Mouse (Mus musculus) heart, postnatal 0 days (tissue): ENCODE measurements at regions not wholly inside any gene's neighbourhood (a gene's known extent, or its start where the extent isn't known, plus 50 kb on each side); places are given as distances from the start of the nearest gene placed in this dataset.
A peak's percentile ranks its signal among the peaks of the same experiment; 100 is the strongest.

Source experiments
- ATAC-seq: fragments of 200-750 bp; cut with Nextera tagmentation; 2 replicates; pipeline ENCODE4 v1.8.0; 2017; ENCODE audit warnings: low read depth, moderate number of reproducible peaks, moderate library complexity; ENCODE audit not compliant: insufficient read depth
- DNase-seq: peaks from one replicate; pipeline ENCODE4 v3.0.0-alpha.2; 2016; ENCODE audit warnings: low spot score
- H3K27ac ChIP-seq: fragments of 300-500 bp; sonication (generic); 2 replicates; pipeline ENCODE4 v1.5.1; 2014; ENCODE audit warnings: low read depth, mild to moderate bottlenecking
- H3K27me3 ChIP-seq: fragments of 300-500 bp; sonication (generic); 2 replicates; pipeline ENCODE4 v1.6.1; 2014; ENCODE audit warnings: low read length, mixed read lengths; ENCODE audit not compliant: control insufficient read depth, insufficient read depth
- H3K36me3 ChIP-seq: fragments of 300-500 bp; sonication (generic); replicated peaks from 2 replicates; pipeline ENCODE4 v1.6.1; 2014; ENCODE audit warnings: low read length, mixed read lengths; ENCODE audit not compliant: control insufficient read depth, insufficient read depth
- H3K4me1 ChIP-seq: fragments of 300-500 bp; sonication (generic); 2 replicates; pipeline ENCODE4 v1.6.1; 2014; ENCODE audit warnings: antibody characterized with exemption; ENCODE audit not compliant: control insufficient read depth, insufficient read depth
- H3K4me2 ChIP-seq: fragments of 300-500 bp; sonication (generic); 2 replicates; pipeline ENCODE4 v1.6.1; 2014; ENCODE audit warnings: low read depth, mild to moderate bottlenecking, low read length, moderate library complexity
- H3K4me3 ChIP-seq: fragments of 300-500 bp; sonication (generic); 2 replicates; pipeline ENCODE4 v1.5.1; 2014; ENCODE audit warnings: low read depth, low read length
- H3K9ac ChIP-seq: fragments of 300-500 bp; sonication (generic); replicated peaks from 2 replicates; pipeline ENCODE4 v1.6.1; 2014; ENCODE audit warnings: low read depth, low read length, mixed read lengths
- H3K9me3 ChIP-seq: fragments of 300-500 bp; sonication (generic); replicated peaks from 2 replicates; pipeline ENCODE4 v1.6.1; 2016; ENCODE audit warnings: low read length; ENCODE audit not compliant: control insufficient read depth
- CTCF ChIP-seq: IDR thresholded peaks from 2 replicates; pipeline ENCODE4 v1.5.1; 2016; ENCODE audit warnings: antibody characterized with exemption, control low read depth, low read depth
- EP300 ChIP-seq: IDR thresholded peaks from 2 replicates; pipeline ENCODE4 v1.6.1; 2016; ENCODE audit warnings: antibody characterized with exemption, low read depth
- WGBS: fragments of 180-500 bp; shearing (Covaris S2); extraction: QIAGEN DNeasy Blood & Tissue Kit; methylation state at CpG from one replicate; pipeline ENCODE4 v1.1.7; 2014; 5-methylcytosine and 5-hydroxymethylcytosine counted together

DNA sequence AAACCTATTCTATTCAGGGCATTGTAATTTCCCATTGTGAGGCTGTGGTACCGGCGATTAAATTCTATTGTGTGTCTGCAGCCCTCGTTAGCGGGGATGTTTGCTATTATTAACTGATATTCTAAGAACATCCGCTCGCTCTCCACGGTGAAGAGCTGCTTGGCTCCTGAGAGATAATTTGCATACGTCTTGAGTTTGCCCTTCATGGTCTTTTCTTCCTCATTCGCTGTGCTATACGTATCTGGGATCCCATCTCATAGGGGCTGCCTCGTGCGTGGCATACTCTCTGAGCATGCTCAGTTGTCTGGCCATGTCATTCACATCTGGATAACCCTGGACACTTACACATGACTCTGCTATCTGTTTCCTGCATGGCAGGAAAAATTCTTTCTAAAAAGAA lies 275.7 kb downstream of the Gm11011 start:
- no peak for TF ChIP-seq EP300
- ATAC-seq, result no peak
- H3K4me1 ChIP-seq, result 0 out of 2 replicates have a peak, but pooled peaks cover 4% of the 10 kb centered on the region
- H3K4me2 ChIP-seq, result peak overlapping the region; percentile 36
- WGBS, result 26% methylated on average over 12 of the region's 12 CpGs
- H3K27ac ChIP-seq, result peak overlapping the region; percentile 53; the same call in 1 of the 2 replicates
- no peaks in the 10 kb centered on the region for H3K9me3 ChIP-seq
- no peak overlapping the region for H3K9ac ChIP-seq
- H3K36me3 ChIP-seq, result no peaks in the 10 kb centered on the region
- no peaks in the 10 kb centered on the region for H3K27me3 ChIP-seq
- DNase-seq, result no peak
- H3K4me3 ChIP-seq, result peak overlapping the region; percentile 18; the same call in 1 of the 2 replicates

DNA sequence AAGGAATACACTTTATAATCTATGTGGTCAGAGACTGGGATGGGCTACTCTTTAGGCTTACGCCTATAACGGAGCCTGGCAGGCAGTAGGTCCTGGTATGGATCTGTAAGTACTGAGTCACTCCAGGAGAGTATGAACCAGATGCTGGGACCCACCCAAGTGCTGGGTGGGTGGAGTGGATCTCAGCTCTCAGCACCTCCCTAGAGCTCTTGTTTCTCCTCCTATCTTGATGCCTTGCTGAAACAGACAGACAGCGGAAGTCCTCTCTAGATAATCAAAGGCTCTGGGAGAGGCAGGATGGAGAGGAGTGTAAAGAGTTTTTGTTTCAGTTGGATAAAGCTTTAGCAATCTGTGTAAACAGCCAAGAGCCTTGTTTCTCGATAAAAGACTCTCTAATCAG lies 276.2 kb downstream of the Gm11011 start:
- H3K9me3 ChIP-seq, result no peaks in the 10 kb centered on the region
- H3K36me3 ChIP-seq, result no peaks in the 10 kb centered on the region
- 15% methylated on average over 4 of the region's 4 CpGs for WGBS
- DNase-seq, result no peak
- peak overlapping the region; percentile 36 for H3K4me2 ChIP-seq
- ATAC-seq, result no peak
- peak overlapping the region; percentile 53; the same call in 1 of the 2 replicates for H3K27ac ChIP-seq
- peak overlapping the region; percentile 18; the same call in 1 of the 2 replicates for H3K4me3 ChIP-seq
- TF ChIP-seq CTCF, result no peak
- no peak for TF ChIP-seq EP300
- no peaks in the 10 kb centered on the region for H3K27me3 ChIP-seq
- 0 out of 2 replicates have a peak, but pooled peaks cover 4% of the 10 kb centered on the region for H3K4me1 ChIP-seq
- no peak overlapping the region for H3K9ac ChIP-seq

DNA sequence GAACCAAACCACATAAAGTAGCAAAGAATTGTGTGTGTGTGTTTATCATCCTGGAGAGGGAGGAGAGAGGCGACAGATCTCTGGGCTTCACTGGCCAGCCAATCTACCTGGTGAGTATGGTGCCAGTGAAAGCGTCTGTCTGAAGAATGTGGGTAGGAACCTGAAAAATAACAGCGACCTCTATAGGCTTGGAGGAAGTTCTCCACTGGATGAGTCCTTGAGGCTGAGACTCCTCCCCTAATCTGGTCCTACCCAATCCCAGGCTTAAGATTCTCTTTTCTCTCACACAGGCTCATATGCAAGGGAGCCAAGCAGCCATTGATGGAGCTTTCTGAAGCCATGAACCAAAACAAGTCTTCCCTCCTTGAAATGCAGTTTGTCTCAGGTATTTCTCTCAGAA lies 283.2 kb downstream of the Gm11011 start:
- Histone ChIP-seq H3K4me2 (no peak overlapping the region), H3K27ac (no peak overlapping the region), H3K4me3 (no peak overlapping the region), H3K27me3 (no peaks in the 10 kb centered on the region), H3K36me3 (no peaks in the 10 kb centered on the region), H3K9ac (no peak overlapping the region), H3K4me1 (no peaks in the 10 kb centered on the region), H3K9me3 (no peaks in the 10 kb centered on the region)
- TF ChIP-seq EP300, result no peak
- no peak for TF ChIP-seq CTCF
- no peak for DNase-seq
- no peak for ATAC-seq
- WGBS, result 79% methylated on average over 3 of the region's 3 CpGs

DNA sequence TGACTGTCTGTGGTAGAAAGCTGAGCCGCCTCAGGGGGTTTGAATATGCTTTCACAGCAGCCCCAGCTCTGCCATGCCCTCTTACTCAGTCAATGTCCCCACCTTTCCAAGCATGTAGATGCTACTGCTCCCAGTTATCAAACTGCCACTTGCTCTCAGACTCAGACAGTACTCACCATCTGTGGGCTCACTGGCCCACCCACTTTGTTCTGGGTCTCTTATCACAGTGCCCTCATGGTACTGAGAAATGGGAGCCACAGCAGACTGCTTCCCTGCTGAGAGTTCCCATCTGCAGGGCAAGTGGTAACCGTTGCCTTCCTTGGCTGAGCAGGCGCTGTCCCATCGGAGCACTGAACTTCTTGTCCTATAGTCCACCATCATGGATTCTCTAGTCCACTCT lies 286.6 kb downstream of the Gm11011 start:
- Histone ChIP-seq H3K4me2 (no peak overlapping the region), H3K27me3 (no peaks in the 10 kb centered on the region), H3K9ac (no peak overlapping the region), H3K4me3 (no peak overlapping the region), H3K9me3 (no peaks in the 10 kb centered on the region), H3K36me3 (no peaks in the 10 kb centered on the region), H3K4me1 (no peaks in the 10 kb centered on the region), H3K27ac (no peak overlapping the region)
- TF ChIP-seq CTCF, result no peak
- TF ChIP-seq EP300, result no peak
- DNase-seq (no peak), ATAC-seq (no peak)
- 79% methylated on average over 4 of the region's 4 CpGs for WGBS

DNA sequence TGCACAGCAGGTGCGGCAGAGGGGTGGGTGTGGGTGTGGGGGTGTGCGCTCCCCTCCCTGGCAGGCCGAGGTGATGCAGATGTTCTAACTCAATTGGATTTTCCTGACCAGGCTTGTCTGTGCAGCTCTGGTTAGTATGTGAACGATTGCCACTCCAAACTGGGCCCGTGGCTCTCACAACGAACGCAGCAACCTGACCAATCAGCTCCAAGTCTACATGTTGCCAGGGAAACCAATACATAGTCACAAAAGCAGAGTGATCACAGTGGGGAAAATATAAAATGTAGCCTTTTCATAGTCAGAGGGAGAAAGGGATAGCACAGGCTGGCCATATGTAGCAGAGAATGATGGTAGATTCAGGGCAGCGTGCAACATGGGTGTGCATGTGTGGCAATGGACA lies 287.1 kb downstream of the Gm11011 start:
- no peak for ATAC-seq
- Histone ChIP-seq H3K4me2 (no peak overlapping the region), H3K27ac (no peak overlapping the region), H3K27me3 (no peaks in the 10 kb centered on the region), H3K4me1 (no peaks in the 10 kb centered on the region), H3K9ac (no peak overlapping the region), H3K4me3 (no peak overlapping the region), H3K9me3 (no peaks in the 10 kb centered on the region), H3K36me3 (no peaks in the 10 kb centered on the region)
- DNase-seq, result no peak
- 89% methylated on average over 8 of the region's 8 CpGs for WGBS
- TF ChIP-seq EP300 (no peak), CTCF (no peak)

DNA sequence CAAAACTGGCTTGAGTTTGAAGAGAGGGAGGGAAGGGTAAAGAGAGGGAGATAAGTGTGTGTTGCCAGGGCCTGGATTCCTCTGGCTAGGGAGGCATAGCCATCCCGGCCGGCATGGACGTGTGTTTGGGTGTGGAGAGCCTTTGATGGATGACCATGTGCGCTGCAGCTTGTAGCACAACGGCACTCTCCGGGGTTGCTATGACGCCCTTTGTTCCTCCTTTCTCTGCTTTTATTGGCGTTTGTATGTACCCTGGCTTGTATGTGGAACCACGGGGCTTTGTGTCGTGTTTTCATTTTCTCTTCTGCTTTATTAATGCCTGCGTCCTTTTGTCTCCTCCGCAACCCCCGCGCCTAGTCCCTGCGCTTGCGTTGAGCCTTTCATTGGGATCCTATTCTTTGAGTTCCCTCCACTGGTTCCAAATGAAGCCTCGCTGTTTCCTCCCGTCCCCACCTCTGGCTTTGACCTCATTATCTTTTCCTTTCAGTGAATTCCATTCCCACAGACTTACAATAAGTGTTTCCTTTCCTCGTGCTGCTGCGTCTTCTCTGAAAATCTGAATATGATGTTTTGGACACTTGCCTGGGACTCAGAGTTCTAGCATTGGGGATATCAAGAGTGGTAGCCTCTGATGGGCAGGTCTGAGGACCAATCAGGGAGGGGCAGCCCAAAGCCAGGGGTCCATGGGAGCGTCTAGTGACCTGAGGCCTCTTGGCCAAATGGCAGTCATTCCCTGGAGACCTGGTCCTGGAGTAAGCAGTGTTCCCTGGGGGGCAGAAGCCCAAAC lies 289.5 kb downstream of the Gm11011 start:
- DNase-seq, result peak; percentile 35
- 27% methylated on average over 21 of the region's 21 CpGs for WGBS
- Histone ChIP-seq H3K9me3 (no peaks in the 10 kb centered on the region), H3K4me2 (peak overlapping the region; percentile 50), H3K4me3 (peak overlapping the region; percentile 28), H3K27me3 (no peaks in the 10 kb centered on the region), H3K9ac (no peak overlapping the region), H3K27ac (peak overlapping the region; percentile 64), H3K4me1 (no peaks in the 10 kb centered on the region), H3K36me3 (no peaks in the 10 kb centered on the region)
- peak; percentile 55 for ATAC-seq
- no peak for TF ChIP-seq EP300
- no peak for TF ChIP-seq CTCF
